Mouse (Mus musculus) stomach, postnatal 0 days (tissue): ENCODE results near the gene Mylk. TPM values are rescaled to one million over a fixed set of nuclear protein-coding genes. Genes with fewer than 3 reads are reported as not detected.
A peak's percentile ranks its signal among the peaks of the same experiment; 100 is the strongest.

Experiments used
- ATAC-seq: fragments of 200-750 bp; cut with Nextera tagmentation; 2 replicates; pipeline ENCODE4 v1.8.0; 2017; ENCODE audit not compliant: low FRiP score, low TSS enrichment
- DNase-seq: peaks from one replicate; pipeline ENCODE4 v3.0.0-alpha.2; 2016; ENCODE audit warnings: low spot score
- H3K27ac ChIP-seq: fragments of 300-500 bp; sonication (generic); replicated peaks from 2 replicates; pipeline ENCODE4 v1.5.1; 2014; ENCODE audit warnings: mild to moderate bottlenecking, control low read depth
- H3K27me3 ChIP-seq: fragments of 300-500 bp; sonication (generic); 2 replicates; pipeline ENCODE4 v1.6.1; 2014; ENCODE audit warnings: low read length; ENCODE audit not compliant: control insufficient read depth, insufficient read depth
- H3K36me3 ChIP-seq: fragments of 300-500 bp; sonication (generic); 2 replicates; pipeline ENCODE4 v1.6.1; 2014; ENCODE audit warnings: low read length, mixed read lengths; ENCODE audit not compliant: control insufficient read depth, insufficient read depth
- H3K4me1 ChIP-seq: fragments of 300-500 bp; sonication (generic); replicated peaks from 2 replicates; pipeline ENCODE4 v1.6.1; 2014; ENCODE audit warnings: antibody characterized with exemption; ENCODE audit not compliant: control insufficient read depth, insufficient read depth
- H3K4me2 ChIP-seq: fragments of 300-500 bp; sonication (generic); replicated peaks from 2 replicates; pipeline ENCODE4 v1.6.1; 2014; ENCODE audit warnings: low read depth, mild to moderate bottlenecking, control low read depth, moderate library complexity
- H3K4me3 ChIP-seq: fragments of 300-500 bp; sonication (generic); 2 replicates; pipeline ENCODE4 v1.5.1; 2014; ENCODE audit warnings: low read depth, low read length, control low read depth
- H3K9ac ChIP-seq: fragments of 300-500 bp; sonication (generic); 2 replicates; pipeline ENCODE4 v1.6.1; 2014; ENCODE audit warnings: mild to moderate bottlenecking, low read length, control low read depth, mixed read lengths
- H3K9me3 ChIP-seq: fragments of 300-500 bp; sonication (generic); 2 replicates; pipeline ENCODE4 v1.6.1; 2016; ENCODE audit warnings: low read length; ENCODE audit not compliant: control insufficient read depth
- CTCF ChIP-seq: IDR thresholded peaks from 2 replicates; pipeline ENCODE4 v1.5.1; 2016; ENCODE audit warnings: antibody characterized with exemption, low read depth, mild to moderate bottlenecking, moderate library complexity
- EP300 ChIP-seq: optimal IDR thresholded peaks from 2 replicates; pipeline ENCODE3; 2016; ENCODE audit warnings: antibody characterized with exemption
- WGBS: fragments of 180-500 bp; shearing (Covaris S2); extraction: QIAGEN DNeasy Blood & Tissue Kit; methylation state at CpG from one replicate; pipeline ENCODE4 v1.1.7; 2014; 5-methylcytosine and 5-hydroxymethylcytosine counted together
- polyA plus RNA-seq: library from polyadenylated mRNA; unstranded; fragments of >200 nt; fragmentation: Nextera tagmentation; extraction: Ambion mirVana; gene quantifications from 2 replicates; pipeline ENCODE4 v1.2.1, GENCODE M21; 2015

The Mylk gene
- polyA plus RNA-seq, 1 experiment from 2014 or later = 480 TPM

GRCm38 (mm10) chr16:34921319-34921718, 176.3 kb downstream of the Mylk start:
- Histone ChIP-seq H3K9ac (peak overlapping the region; percentile 73), H3K4me3 (peak overlapping the region; percentile 50), H3K36me3 (no peaks in the 10 kb centered on the region), H3K4me2 (peak overlapping the region; percentile 58), H3K27ac (peak overlapping the region; percentile 77), H3K9me3 (no peaks in the 10 kb centered on the region), H3K4me1 (no peaks in the 10 kb centered on the region; the same call in 1 of the 2 replicates), H3K27me3 (no peaks in the 10 kb centered on the region)
- TF ChIP-seq CTCF = no peak
- TF ChIP-seq EP300 = no peak
- 17% methylated on average over 10 of the region's 10 CpGs for WGBS
- ATAC-seq (peak; percentile 75; the same call in 1 of the 2 replicates), DNase-seq (no peak)

DNA sequence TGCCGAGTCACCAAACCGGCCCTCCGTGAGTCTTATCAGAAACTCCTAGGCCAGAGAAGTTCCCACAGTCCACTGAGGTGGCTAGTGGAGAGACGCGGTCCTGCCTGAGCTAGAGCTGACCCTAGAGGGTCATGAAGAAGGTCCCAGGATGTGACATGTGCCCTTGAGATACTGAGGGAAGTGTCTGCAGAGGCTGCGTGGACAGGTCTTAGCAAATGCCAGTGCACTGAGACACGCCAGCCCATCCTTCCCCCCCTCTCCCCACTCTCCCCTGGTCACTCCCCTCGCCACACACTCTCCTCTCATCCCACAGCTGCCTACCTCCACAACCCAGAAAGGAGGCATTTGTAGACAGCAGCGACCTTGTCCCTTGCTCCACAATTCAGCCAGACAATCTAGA, 178.6 kb downstream of the Mylk start:
- H3K4me3 ChIP-seq = peak overlapping the region; percentile 50
- peak overlapping the region; percentile 58 for H3K4me2 ChIP-seq
- no peaks in the 10 kb centered on the region for H3K9me3 ChIP-seq
- peak overlapping the region; percentile 77 for H3K27ac ChIP-seq
- no peaks in the 10 kb centered on the region; the same call in 1 of the 2 replicates for H3K4me1 ChIP-seq
- H3K27me3 ChIP-seq = no peaks in the 10 kb centered on the region
- TF ChIP-seq EP300 = no peak
- no peak for TF ChIP-seq CTCF
- DNase-seq = no peak
- H3K36me3 ChIP-seq = no peaks in the 10 kb centered on the region
- 44% methylated on average over 9 of the region's 9 CpGs for WGBS
- H3K9ac ChIP-seq = peak overlapping the region; percentile 73
- no peak for ATAC-seq

GRCm38 (mm10) chr16:34924324-34924723, 179.3 kb downstream of the Mylk start:
- H3K4me2 ChIP-seq = peak overlapping the region; percentile 58
- no peaks in the 10 kb centered on the region for H3K9me3 ChIP-seq
- H3K9ac ChIP-seq = peak overlapping the region; percentile 73
- ATAC-seq = no peak
- H3K27me3 ChIP-seq = no peaks in the 10 kb centered on the region
- no peaks in the 10 kb centered on the region; the same call in 1 of the 2 replicates for H3K4me1 ChIP-seq
- no peaks in the 10 kb centered on the region for H3K36me3 ChIP-seq
- peak overlapping the region; percentile 50 for H3K4me3 ChIP-seq
- H3K27ac ChIP-seq = peak overlapping the region; percentile 77; the same call in 1 of the 2 replicates
- WGBS = 54% methylated on average over 5 of the region's 5 CpGs
- no peak for TF ChIP-seq EP300
- no peak for TF ChIP-seq CTCF
- no peak for DNase-seq

DNA sequence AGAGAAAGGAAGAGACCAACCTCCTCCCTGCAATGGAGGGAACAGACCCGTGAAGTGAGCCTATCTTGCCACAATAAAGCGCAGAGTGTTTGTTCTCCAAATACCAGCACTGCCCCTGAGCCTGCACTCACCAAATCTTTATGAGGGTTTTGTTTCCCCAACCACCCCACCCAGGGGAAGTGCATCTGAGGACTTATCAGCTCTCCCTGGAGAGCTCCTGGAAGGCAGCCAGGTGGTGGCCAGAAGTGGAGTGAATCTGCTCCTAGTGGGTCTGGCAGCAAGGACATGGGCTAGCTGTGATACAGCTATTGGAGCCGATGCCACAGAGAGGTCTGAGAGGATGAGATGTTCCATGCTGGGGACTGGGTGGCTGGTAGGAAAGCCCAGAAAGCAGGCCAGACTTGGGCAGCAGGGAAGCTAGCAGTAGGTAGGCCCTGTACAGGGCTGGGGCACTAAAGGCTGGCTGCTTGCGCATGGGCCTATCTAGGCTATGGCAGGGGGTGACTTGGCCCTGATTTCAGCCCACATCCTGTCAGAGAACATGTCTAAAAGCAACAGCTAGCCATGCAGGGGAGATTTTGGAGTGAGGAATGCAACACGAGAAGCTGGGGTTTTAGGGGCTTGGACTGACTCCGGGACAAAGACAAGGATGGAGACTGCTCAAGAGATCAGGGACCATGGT, 180.1 kb downstream of the Mylk start:
- H3K9me3 ChIP-seq = no peaks in the 10 kb centered on the region
- H3K27ac ChIP-seq = peak overlapping the region; percentile 77
- H3K4me1 ChIP-seq = no peaks in the 10 kb centered on the region; the same call in none of the 2 replicates
- peak overlapping the region; percentile 58 for H3K4me2 ChIP-seq
- peak; percentile 62 for DNase-seq
- WGBS = 42% methylated on average over 6 of the region's 6 CpGs
- ATAC-seq = no peak
- H3K36me3 ChIP-seq = no peaks in the 10 kb centered on the region
- peak overlapping the region; percentile 50 for H3K4me3 ChIP-seq
- TF ChIP-seq EP300 (no peak), CTCF (no peak)
- H3K9ac ChIP-seq = peak overlapping the region; percentile 57
- no peaks in the 10 kb centered on the region for H3K27me3 ChIP-seq

DNA sequence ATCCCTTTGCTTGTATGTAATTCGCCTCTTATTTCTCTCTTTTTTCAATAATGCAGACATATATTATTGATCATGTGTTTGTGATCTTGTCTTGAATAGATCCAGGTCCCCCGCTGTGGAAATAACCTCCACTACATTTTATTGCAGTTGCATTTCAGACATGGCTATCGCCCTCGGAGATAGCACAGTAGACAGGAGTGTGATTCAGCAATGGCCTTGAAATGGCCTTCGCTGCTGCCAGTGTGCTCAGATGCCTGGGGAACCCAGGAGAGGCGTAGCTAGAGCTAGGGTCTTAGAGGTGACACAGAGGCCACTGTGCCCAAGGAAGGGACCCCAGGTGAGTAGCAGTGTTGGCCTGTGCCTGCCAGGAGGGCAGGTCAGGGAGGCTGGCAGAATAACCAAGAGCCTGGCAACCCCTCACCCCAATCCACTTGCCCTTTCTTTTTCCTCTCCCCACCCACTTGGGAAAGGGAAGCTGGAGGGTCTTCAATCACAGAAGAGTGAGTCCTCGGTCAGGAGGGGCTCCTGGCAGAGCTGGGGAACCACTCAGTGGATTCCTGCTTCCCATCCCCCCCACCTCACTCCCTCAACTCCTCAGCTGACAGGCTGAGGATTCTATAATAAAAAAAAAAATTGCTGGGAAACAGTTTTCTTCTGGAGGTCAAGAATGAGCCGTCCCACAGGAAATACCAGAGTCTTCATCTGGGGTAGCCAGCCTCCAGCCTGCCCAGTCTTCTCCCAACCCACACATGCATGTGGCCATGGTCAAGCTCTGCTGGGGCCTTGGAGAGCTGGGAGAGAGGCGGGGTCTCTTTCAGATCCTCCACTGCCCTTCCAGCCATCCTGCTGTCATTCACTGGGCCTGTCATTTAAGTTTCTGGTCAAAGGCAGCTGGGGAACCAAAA, 181.8 kb downstream of the Mylk start:
- H3K4me3 ChIP-seq = no peak overlapping the region
- ATAC-seq = no peak
- H3K27me3 ChIP-seq = no peaks in the 10 kb centered on the region
- WGBS = 72% methylated on average over 9 of the region's 9 CpGs
- no peak overlapping the region; the same call in 1 of the 2 replicates for H3K4me2 ChIP-seq
- no peak overlapping the region for H3K27ac ChIP-seq
- H3K9ac ChIP-seq = no peak overlapping the region
- no peaks in the 10 kb centered on the region; the same call in 1 of the 2 replicates for H3K4me1 ChIP-seq
- TF ChIP-seq EP300 (no peak), CTCF (no peak)
- H3K36me3 ChIP-seq = no peaks in the 10 kb centered on the region
- peak; percentile 10 for DNase-seq
- no peaks in the 10 kb centered on the region for H3K9me3 ChIP-seq
